Mouse (Mus musculus) liver, adult 2 months (tissue): ENCODE measurements at regions not wholly inside any gene's neighbourhood (a gene's known extent, or its start where the extent isn't known, plus 50 kb on each side); places are given as distances from the start of the nearest gene placed in this dataset.

Source experiments
- DNase-seq: peaks from one replicate; pipeline ENCODE4 v3.0.0-alpha.2; 2011; ENCODE audit warnings: low read depth, low spot score; ENCODE audit errors: extremely low read depth
- H3K27ac ChIP-seq: fragments of 200-500 bp; replicated peaks from 2 replicates; pipeline ENCODE4 v1.5.1; 2012; ENCODE audit warnings: low read depth, mild to moderate bottlenecking, control low read depth, inconsistent platforms, low read length; ENCODE audit not compliant: insufficient read depth
- H3K27me3 ChIP-seq: fragments of 200-500 bp; 2 replicates; pipeline ENCODE4 v1.6.1; 2012; ENCODE audit warnings: mild to moderate bottlenecking, moderate library complexity, low read length, inconsistent platforms; ENCODE audit not compliant: control insufficient read depth, insufficient read depth
- H3K36me3 ChIP-seq: fragments of 200-500 bp; 2 replicates; pipeline ENCODE4 v1.6.1; 2012; ENCODE audit warnings: low read length, inconsistent platforms; ENCODE audit not compliant: control insufficient read depth, insufficient read depth
- H3K4me1 ChIP-seq: fragments of 200-500 bp; 2 replicates; pipeline ENCODE4 v1.6.1; 2011; ENCODE audit warnings: low read length; ENCODE audit not compliant: control insufficient read depth, insufficient read depth
- H3K4me3 ChIP-seq: fragments of 200-500 bp; 2 replicates; pipeline ENCODE4 v1.5.1; 2011; ENCODE audit warnings: low read depth, mild to moderate bottlenecking, control low read depth, low read length, moderate library complexity; ENCODE audit not compliant: insufficient read depth
- H3K79me2 ChIP-seq: fragments of 200-500 bp; 2 replicates; pipeline ENCODE4 v1.6.1; 2012; ENCODE audit warnings: inconsistent platforms, mild to moderate bottlenecking, low read length, moderate library complexity; ENCODE audit not compliant: control insufficient read depth, insufficient read depth
- H3K9ac ChIP-seq: fragments of 200-500 bp; 2 replicates; pipeline ENCODE4 v1.6.1; 2012; ENCODE audit warnings: low read depth, mild to moderate bottlenecking, control low read depth, inconsistent platforms, low read length
- CTCF ChIP-seq: fragments of 200-500 bp; IDR thresholded peaks from 2 replicates; pipeline ENCODE4 v1.5.1; 2011; ENCODE audit warnings: low read depth, low read length, control low read depth
- POLR2A ChIP-seq: fragments of 200-500 bp; IDR thresholded peaks from 2 replicates; pipeline ENCODE4 v1.6.1; 2011; ENCODE audit warnings: low read length, control low read depth; ENCODE audit not compliant: insufficient read depth; ENCODE audit errors: extremely low read depth
- WGBS: fragments of 180-500 bp; shearing (Covaris S2); methylation state at CpG from one replicate; pipeline ENCODE4 v1.1.7; 2018; 5-methylcytosine and 5-hydroxymethylcytosine counted together

DNA sequence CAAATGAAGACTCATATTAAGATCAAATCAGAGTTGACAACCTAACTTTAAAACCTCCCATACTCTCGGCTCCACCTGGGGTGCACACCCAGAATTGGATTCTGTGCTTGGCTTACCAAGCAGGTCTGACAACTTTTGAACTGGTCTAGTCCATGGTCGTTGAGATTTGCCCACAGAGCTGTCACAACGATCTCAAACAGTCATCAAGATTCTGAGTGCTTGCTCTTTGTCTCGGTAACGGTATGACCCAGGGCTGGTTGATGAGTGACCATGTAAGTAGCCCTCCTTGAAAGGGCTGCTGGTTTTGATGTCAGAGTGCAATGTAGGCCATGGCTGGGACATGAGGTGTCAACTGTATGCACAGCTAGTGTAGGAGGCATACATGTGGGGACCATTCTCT is 58.7 kb upstream of the Rasl11b start:
- H3K4me1 ChIP-seq: no peaks in the 10 kb centered on the region
- WGBS: 65% methylated on average over 5 of the region's 5 CpGs
- H3K36me3 ChIP-seq: no peaks in the 10 kb centered on the region
- no peaks in the 10 kb centered on the region for H3K79me2 ChIP-seq
- DNase-seq: no peak
- no peaks in the 10 kb centered on the region for H3K27me3 ChIP-seq
- H3K4me3 ChIP-seq: no peak overlapping the region
- no peak overlapping the region for H3K27ac ChIP-seq
- H3K9ac ChIP-seq: no peak overlapping the region
- TF ChIP-seq POLR2A (no peak), CTCF (no peak)

DNA sequence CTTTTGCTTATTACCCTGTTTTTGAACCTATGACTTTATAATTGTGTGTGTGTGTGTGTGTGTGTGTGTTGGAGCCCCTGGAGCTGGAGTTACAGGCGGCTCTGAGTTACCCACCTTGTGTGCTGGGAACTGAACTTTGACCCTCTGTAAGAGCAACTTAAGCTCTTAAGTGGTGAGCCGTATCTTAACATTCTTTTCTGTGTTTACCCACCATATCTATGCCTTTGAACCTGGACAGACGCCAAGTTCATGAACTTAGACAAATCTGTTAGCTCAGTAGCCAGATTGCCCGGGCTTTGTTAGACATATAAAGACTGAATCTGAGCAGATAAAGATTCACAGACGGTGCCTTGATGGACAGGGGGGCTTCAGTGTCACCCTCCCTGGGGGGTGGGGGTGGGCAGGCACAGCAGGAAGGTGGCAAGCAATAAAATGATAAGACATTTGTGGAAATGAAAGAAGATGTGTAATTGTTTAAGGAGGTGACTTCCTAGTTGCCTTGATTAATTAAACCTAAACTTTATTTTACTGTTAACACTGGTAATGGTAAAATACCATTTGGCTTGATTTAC is 58.1 kb upstream of the Rasl11b start:
- Histone ChIP-seq H3K27me3 (no peaks in the 10 kb centered on the region), H3K4me1 (no peaks in the 10 kb centered on the region), H3K27ac (no peak overlapping the region), H3K4me3 (no peak overlapping the region), H3K36me3 (no peaks in the 10 kb centered on the region), H3K9ac (no peak overlapping the region), H3K79me2 (no peaks in the 10 kb centered on the region)
- no peak for DNase-seq
- TF ChIP-seq CTCF (no peak), POLR2A (no peak)
- 22% methylated on average over 5 of the region's 5 CpGs for WGBS

DNA sequence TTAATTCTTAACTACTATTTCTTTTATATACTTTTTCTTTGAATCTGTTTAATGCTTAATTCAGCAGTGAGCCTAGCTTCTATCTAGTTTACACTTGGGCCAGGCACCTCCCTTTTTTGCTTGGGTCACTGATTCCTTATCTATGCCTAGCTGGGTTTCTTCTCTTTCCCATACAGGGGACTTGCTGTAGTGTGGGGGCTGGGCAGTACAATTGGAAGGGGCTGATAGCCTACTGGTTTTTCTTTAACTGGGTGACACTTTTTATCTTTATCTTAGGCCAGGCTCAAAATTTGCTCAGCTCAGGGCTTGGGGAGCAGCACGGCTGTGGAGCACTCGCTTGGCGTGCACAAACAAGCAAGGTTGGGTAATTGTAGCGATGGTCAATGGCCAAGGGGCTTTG is 51.1 kb upstream of the Rasl11b start:
- WGBS: 57% methylated on average over 4 of the region's 4 CpGs
- DNase-seq: no peak

DNA sequence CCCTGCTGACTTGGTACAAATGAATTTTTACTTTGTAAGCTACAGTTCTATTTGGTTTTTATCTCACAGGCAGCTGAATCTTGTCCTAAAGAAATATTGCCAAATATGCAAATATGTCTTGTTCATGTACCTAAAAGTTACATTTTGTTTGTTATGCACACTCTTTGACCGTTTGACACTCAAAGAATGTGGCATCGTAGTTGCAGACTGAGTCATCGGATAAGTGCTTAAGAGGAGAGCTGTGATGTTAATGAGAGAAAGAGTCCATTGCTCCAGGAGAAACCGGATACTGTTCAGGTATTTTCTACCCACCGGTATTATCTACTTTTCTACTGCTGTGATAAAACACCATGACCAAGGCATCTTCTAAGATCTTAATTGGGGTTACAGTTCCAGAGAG is 50.3 kb upstream of the Rasl11b start:
- Histone ChIP-seq H3K27me3 (no peaks in the 10 kb centered on the region), H3K4me3 (no peak overlapping the region), H3K79me2 (no peaks in the 10 kb centered on the region), H3K27ac (no peak overlapping the region), H3K9ac (no peak overlapping the region), H3K36me3 (no peaks in the 10 kb centered on the region), H3K4me1 (no peaks in the 10 kb centered on the region)
- 56% methylated on average over 5 of the region's 5 CpGs for WGBS
- DNase-seq: no peak
- no peak for TF ChIP-seq CTCF
- no peak for TF ChIP-seq POLR2A

More for the DNA sequence above, 51.1 kb upstream of the Rasl11b start:
- Histone ChIP-seq H3K9ac (no peak overlapping the region), H3K4me3 (no peak overlapping the region), H3K27me3 (no peaks in the 10 kb centered on the region), H3K36me3 (no peaks in the 10 kb centered on the region), H3K4me1 (no peaks in the 10 kb centered on the region), H3K27ac (no peak overlapping the region), H3K79me2 (no peaks in the 10 kb centered on the region)
- TF ChIP-seq POLR2A: no peak
- TF ChIP-seq CTCF: no peak
